Mouse (Mus musculus): ENCODE data around the gene Dnajc22.

Dnajc22 gene

DNA sequence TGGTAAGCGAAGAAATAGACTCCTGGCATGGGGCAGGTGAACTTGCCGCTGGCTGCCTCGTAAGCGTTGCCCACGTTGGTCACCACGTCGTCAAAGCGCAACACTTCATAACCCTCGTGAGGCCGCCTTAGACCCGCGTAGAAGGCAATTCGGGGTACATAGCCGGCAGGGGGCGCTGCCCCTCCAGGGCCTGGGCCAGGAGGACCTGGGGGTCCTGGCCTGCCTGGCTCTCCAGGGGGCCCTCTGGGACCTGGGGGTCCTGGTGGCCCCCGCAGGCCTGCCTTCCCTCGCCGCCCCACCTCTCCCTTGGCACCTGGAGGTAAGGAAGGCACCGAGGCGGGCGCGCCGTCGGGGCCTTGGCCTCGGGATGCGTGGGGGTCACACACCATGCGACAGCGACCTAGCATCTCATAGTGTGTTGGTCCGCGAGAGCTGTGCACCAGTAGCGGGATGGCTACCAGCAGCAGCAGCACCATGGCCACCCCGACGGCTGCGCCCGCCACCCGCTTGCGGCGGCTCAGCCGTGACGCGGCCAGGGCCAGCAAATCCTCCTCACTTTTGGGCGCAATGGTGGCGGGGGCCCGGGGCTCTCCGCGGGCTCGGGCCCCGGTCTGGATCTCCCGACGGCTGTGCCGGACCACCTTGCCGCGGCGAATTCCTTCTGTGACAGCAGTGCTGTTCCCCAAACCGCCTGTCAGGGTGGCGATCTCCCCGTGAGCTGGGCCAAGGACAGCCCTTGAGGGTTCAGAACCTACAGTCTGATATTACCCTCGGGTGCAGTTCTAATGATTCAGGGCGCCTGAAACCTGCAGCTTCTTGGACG is 5.5 kb upstream of the Dnajc22 start, which contains the start of gene C1ql4:
Gene C1ql4 (minus strand): TSS at position 565 of the 823 bp plus-strand sequence.
- in situ Hi-C loops (cut with MboI), result no loop called here

DNA sequence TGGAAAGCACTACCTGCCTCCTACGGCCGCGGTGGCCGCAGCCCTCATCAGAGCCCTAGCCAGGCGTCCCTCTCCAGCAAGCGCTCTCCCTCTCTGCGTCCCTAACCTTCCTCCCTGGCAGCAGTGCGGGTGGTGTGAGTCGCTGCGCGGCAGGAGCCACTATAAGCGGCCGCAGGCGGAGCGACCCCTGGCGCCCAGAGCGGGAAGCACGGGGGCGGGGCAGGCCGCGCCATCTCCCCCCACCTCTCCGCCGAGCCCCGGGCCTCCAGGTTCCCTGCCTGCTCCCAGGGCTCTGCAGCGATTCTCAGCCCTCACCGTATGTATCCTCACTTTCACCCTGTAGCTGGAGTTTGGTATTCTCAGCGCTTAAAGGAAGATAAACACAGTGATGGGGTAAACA is 4.7 kb upstream of the Dnajc22 start:
- in situ Hi-C loops (cut with MboI), result no loop called here

DNA sequence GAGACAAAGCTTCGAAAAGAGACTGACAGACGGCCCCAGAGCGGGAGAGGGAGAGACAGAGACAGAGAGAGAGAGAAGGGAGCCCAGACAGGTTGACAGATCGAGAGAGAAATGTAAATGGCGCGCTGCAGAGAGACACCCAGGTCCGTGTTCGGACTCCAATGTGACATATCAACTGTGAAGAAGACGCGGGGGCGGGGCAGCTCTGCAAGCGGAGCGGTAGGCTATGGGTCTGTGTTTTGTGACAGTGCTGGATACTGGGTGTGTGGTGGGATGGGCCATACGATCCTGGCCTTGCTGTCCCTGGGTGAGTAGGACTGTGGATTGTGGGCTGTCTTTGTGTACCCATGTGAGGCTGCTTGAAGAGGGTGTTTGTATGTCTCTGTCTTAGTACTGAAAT is 3.9 kb upstream of the Dnajc22 start:
- in situ Hi-C loops (cut with MboI), result no loop called here

DNA sequence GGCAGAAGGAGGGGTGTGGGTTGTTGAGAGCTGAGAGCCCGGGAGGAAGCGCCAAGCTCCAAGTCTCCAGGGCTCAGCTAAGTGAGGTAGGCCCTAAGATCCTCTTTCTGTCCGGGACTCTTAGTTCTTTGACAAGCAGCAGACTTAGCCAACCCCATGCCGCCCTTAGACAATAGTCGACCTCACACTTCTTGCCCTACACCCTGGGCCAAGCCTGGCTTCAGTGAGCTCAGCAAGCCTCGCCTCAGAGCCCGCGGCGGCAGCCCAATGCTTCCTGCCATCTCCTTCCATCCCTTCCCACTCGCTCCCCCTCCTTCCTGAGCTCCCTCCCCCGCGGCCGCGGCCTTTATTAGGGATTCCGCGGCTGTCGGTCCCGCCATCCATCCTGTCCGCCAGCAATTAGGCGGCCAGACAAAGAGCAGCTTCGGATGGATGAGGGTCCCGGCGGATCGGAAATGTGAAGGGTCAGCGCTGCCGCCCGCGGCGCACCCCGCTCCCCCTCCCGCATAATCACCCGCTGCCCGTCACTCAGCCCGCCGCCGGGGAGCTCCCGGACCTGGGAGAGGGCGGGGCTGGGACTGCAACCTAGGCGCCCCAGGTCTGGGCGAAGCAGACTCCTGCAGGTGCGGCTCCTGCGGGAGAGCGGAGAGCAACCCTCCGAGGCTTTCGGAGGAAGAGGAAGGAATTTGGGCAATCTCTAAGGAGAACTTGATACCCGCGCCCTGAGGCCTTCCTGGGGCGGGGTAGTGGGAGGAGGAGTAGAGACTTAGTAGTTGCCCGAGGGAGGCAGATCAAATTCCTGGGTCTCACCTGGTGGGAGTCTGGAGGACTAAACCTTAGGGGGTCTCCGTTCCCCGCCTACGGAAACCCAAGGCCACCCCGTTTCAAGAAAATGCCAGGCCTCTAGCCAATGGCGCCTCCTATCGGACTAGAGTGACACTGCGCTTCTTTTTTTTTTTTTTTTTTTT is 605 bp downstream of the Dnajc22 start:
- in situ Hi-C loops (cut with MboI), result no loop called here

DNA sequence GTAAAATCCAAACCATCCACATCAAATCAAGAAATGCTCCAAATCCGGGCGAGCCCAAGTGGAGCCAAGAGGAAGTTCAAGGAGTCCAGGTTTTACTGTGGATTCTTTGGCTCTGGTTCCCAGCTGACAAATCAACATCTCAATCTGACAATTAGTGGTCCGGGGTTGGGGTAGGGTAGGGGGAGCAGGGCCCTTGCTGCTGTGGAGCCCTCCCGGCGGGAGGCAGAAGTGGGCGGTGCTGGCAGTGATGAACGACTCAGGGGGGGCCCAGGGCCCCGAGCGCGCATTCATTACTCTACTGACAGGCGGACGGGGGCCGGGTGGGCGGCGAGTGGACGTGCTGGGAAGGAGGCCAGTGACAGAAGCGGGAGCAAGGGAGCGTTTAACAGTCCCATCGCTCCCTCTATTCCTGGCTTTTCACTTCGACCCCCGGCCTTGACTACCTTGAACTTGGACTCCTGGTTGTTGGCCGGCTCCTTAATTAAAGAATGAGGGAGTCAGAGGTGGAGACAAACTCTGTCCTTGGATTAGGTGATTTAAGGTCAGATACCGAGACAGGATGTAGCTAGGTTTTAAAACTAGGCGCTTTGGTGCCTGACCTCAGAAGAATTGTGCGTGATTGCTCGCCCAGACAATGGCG is 1.8 kb downstream of the Dnajc22 start:
- in situ Hi-C loops (cut with MboI), result no loop called here

DNA sequence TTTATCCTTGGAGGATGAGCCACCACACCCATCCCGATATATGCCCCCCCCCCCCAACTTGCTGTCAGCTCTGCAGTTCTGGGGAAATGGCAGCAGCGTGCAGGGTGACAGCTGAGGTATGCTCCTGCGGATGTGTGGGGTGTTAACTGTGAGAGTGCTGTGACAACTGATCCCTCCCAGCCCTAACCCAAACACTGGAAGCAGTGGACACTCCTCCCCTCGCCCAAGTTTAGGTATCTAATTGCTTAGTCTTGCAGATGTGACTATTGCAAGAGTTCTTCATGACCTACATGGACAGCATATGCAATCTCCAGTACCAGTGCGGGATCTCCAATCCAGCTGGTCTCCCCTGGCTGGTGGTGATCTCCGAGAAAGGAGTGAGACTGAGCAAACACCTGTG is 2.4 kb downstream of the Dnajc22 start:
- in situ Hi-C loops (cut with MboI), result no loop called here

DNA sequence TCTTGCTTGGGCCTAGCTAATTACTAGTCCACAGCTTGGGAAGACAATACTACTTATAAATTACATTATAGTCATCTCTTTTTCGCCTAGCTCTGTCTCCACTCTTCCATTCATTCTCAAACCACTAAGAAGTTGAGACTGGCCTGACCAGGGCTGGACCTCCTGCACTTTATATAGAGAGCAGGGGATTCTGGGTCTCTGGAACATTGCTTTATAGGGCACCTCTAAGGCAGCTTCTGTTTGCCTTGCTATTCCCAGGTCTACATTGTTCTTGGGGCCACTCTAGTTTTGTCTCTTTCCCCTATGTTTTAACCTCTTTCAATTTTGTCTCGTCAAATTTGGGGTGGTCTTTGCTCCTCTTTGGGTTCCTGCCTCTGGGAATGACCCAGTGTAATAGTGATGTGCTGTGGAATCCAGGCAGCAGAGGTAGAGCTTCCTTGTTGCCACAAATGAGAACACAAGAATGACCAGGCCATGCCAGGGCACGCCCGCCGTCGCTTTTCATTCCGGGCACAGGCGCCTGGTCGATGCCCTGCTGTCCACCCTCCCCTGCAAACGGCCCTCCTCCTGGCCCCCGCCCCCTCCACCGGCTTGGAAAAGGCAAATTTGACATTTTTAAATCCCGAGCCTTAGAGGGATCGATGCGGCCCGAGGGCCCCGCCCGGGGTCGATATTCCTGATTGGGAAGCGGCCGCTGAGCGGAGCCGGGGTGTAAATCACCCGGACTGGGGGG is 3.3 kb downstream of the Dnajc22 start:
- in situ Hi-C loops (cut with MboI), result no loop called here

DNA sequence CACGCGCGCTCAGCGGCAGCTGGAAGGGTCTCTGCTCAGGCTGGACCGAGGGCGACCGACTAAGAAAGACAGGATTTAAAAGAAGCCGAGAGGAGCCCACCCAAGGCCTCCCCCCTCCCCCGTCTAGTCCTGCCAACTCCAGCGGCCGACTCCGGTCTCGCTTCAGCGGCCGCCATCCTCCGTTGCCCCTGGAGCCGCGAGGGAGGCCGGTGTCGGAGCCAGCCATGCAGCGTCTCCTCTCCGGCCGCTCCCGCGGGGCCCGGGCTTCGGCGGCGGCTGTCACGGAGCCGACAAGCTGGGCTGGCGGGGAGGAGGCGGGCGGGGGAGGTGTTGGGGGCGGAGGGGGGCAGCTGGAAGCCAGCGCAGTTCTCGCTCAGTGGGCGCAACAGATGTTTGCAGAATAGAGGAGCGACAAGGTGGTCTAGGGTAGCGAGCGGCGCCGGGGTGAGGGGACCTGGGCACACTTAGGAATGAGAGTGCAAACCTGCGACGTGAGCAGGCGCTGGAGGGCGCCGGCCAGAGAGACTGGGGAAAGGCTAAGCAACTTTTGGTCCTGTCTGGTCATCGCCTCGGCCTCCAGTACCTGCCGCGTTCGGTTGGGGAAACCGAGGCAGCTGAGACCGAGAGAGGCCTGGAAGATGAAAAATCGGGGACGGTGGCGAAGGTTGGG is 4.0 kb downstream of the Dnajc22 start:
- in situ Hi-C loops (cut with MboI), result no loop called here

DNA sequence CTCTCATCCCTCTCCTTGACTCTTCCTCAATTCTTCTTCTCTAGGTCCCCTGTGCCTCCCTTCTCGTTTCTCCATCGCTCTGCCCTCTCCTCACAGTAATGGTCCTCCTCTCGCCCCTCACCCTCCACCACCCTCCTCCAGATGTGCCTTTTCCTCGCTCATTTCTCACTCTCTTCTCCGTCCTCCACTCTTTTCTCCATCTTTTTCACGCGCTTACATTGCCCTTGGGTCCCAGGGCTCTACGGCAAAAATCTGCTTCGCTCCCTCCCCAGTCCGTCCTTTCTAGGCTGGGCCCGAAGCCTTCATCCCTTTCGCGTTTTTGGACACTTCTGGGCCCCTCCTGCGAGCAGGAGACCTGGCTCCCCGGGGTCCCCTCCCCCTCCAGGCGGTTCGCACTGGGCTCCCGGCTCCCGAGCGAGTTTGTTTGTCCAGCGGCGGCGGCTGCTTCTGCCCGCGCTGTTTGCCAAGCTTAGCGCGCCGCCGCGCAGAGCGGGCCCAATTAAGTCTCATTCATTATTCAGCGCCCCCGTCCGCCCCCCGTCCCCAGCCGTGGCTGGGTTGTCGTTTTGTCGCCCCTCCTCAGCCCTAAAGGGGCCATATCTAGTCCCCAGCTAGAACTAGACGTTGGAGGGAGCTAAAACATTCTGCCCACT is 5.0 kb downstream of the Dnajc22 start:
- in situ Hi-C loops (cut with MboI), result no loop called here

DNA sequence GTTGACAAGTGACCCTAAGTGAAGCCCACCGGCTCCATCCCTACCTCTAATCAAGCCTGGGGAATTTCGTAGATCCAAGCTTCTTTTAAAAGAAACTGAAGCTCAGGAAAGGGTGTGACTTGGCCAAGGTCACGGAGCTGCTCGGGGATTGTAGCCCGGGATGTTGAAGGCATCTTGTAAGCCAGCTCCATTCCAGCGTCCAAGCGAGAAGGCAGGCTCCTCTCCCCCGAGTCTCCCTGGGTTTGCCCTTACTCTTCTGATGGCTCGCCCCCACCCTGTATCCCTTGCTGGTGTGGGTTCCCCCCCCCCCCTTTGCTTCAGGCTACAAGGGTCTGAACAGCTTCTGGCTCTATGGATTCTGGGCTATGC is 5.5 kb downstream of the Dnajc22 start:
- in situ Hi-C loops (cut with MboI), result no loop called here

DNA sequence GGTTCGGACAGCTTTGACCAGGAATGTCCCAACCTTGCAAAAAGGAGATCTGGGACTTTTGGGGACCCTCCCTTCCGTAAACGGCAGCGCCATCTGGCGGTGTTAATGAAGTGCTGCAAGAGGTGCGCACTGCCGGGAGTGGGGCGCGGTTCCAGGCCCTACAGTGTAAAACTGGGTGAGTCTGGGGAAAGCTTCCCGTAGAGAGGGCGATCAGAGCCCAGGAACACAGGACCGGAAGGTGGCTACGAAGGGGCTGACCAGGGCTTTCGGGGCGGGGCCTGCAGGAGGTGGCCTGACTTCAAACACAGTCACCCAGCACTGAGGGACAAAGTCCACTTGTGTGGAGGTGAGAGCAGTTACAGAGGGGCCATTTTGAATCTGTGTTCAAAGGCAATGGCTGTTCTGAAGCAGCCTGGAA is 6.2 kb downstream of the Dnajc22 start:
- in situ Hi-C loops (cut with MboI), result no loop called here

DNA sequence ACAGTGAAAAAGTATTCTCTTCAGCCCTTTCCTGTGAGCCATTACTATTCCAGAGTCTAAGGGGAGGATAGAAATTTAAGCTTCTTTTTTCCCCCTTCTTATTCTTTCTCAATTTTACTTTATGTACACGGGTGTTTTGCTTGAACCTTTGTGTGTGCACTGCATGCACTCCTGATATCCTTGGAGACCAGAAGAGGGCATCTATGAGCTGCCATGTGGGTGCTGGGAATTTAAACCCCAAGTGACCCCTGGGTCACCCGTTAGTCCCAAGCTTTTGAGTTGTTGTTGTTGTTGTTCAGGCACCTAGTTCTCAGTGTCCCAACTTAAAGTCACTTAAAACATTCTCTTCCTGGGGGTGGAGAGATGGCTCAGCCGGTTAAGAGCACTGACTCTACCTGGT is 7.0 kb downstream of the Dnajc22 start:
- in situ Hi-C loops (cut with MboI), result no loop called here

DNA sequence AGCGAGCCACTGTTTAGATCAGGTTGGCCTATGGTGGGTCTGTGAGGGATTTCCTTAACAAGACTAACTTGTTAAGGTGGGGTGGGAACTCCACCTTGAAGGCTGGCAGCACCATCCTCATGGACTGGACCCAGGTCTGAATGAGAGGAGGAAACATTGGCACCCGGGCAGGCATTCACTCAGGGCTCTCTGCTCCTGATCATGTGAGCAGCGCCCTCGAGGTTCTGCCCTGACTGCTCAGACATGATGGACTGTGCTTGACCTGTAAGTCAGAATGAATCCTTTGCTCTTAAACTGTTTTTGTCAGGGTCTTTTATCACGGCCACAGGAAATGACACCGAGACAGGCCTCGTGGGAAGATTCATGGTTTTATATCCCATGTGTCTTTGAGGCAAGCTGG is 12.3 kb downstream of the Dnajc22 start:
- in situ Hi-C loops (cut with MboI), result no loop called here

DNA sequence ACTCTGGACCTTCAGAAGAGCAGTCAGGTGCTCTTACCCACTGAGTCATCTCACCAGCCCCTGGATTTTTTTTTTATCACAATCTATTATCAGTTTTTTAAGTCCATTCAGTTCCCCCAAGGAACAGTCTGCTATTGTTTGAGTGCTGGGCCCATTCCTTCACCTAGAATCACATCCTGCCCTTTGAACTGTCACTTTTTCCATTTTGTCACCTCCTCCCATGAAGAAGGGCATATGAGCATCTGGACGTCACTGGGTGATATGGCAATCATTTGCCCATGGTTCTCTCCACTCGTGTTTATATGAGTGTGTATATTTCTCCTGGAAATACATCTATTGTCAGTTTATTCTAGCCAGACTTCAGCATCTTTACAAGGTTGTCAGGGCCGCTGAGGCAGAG is 14.9 kb downstream of the Dnajc22 start:
- in situ Hi-C loops (cut with MboI), result no loop called here

DNA sequence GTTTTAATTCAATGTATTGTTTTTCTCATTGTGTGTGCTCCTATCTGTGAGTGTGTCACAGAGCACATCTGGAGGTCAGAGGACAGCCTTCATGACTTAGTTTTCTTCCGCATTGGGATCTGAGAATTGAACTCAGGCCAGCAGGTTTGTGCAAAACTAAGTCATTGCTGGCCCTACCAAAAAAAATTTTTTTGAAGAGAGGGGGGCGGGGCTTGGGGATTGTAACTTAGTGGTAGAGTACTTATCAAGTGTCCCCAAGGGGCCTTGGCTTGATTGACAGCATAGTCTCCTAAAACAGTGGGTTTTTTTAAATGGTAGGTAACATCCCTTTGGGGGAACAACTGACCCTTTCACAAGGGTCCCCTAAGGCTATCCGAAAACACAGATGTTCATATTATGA is 18.2 kb downstream of the Dnajc22 start:
- in situ Hi-C loops (cut with MboI), result no loop called here

DNA sequence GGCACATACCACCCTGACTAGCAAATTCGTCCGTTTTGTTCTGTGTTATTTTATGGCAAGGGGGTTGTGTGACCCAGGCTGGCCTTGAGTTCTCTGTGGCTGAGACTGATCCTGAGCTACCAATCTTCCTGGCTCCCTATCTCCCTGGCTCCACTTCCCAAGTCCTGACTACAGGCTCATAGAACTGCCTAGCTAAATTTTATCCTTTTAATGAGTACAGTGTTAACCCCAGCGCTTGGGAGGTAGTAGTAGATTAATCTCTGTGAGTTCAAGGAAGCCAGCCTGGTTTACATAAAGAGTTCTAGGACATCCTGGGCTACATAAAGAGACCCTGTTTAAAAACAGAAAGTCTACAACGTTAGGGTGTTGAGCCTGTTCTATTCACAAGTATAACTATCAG is 18.8 kb downstream of the Dnajc22 start:
- in situ Hi-C loops (cut with MboI), result no loop called here

DNA sequence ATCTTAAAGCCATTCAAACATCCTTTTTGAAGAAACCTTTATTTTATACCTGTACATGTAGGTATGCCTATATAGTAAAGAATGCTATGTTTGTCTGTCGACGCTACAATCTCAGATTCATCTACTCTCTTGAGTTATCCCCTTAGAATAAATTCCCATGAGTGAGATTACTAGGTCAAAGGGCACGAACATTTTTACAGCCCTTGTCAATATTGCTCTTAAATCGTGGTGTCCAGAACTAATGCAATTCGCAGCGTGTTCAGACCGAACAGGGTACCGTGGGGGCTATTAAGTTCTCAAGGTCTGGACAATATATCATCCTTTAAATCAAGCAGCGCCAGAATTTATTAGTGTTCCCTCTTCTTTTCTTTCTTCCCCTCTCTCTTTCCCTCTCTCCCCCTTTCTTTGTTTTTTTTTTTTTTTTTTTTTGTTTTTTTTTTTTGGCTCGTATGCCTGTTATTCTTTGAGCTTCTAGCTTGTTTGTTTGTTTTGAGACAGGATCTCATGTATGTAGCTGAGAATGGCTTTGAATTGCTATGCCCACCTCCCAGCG is 19.9 kb downstream of the Dnajc22 start:
- in situ Hi-C loops (cut with MboI), result no loop called here

DNA sequence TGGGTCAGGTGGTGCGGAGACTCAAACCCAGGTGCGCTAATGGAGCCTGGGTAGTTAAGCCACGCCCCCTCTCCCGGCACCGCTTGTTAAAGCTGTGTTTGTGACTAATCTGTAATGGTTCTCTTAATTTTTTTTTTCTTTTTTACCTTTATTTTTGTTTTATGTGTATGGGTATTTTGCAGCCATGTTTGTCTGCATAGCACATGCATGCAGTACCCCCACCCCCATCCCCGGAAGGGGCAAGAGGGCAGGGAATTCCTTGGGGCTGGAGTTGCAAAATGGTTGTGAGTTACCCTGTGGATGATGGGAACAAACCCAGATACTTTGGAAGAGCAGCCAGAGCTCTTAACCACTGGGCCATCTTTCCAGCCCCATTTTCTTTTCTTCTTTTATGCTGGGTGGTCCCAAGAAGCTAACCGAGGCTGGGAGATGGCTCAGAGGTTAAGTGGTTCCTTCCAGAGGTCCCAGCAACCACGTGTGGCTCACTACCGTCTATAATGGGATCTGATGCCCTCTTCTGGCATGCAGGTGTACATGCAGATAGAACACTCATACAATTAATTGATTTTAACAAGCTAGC is 20.5 kb downstream of the Dnajc22 start:
- in situ Hi-C loops (cut with MboI), result no loop called here

DNA sequence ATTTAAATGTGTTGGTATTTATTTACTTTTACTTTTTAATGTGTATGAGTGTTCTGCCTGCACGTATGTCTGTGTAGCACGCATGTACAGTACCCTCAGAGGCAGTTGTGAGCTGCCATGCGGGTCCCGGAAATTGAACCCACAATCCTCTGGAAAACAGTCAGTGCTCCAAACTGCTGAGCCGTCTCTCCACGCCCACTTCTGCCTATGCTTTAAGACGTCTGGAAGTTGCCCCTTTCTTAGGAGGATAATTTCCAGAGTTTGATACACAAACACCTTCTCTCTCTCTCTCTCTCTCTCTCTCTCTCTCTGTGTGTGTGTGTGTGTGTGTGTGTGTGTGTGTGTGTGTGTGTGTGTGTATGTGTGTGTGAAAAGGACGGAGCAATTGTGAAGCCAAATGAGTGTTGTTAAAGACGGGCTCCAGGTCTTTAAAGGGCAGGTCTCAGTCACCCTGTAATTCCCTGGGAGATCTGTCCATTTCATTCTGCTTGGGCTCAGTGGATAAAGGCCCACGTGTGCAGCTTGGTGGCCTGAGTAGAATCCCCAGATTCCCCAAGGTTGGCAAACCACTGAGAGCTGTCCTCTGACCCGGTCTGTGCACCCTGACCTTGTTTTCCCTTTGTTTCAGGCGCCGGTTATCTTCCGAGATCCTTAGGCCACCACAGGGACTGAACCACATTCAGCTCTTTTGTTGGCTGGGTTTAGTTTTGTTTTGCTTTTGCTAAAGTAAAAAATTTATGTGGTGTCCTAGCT is 21.5 kb downstream of the Dnajc22 start:
- in situ Hi-C loops (cut with MboI), result no loop called here
